Mouse (Mus musculus) thymus, postnatal 10 days (tissue): Measurements from ENCODE around the gene Sdhaf1.

ENCODE experiments used
- DNase-seq, 2 experiments: peaks; one replicate each; pipeline ENCODE4 v3.0.0; 2021; ENCODE audit warnings: low spot score in 2 of 2

Gene Sdhaf1

DNA sequence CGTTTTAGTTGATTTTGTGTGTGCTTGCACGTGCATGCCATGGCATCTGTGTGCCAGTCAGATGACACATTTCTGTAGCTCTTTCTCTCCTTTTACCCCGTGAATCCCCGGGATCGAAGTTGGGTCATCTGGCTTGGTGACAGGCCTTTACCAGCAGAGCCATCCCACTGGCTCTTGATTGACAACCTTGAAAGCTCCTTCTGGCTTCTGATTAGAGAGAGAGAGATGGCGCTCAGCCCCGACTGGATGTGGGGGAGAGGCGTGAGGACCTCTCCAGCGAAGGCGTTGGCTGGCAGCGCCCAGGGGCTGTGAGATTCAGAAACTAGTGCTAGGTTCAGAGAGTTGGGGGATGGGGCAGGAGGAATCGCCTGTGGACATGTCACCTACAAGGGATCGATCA, 29.9 kb downstream of the Sdhaf1 start:
- DNase-seq, result no peak

DNA sequence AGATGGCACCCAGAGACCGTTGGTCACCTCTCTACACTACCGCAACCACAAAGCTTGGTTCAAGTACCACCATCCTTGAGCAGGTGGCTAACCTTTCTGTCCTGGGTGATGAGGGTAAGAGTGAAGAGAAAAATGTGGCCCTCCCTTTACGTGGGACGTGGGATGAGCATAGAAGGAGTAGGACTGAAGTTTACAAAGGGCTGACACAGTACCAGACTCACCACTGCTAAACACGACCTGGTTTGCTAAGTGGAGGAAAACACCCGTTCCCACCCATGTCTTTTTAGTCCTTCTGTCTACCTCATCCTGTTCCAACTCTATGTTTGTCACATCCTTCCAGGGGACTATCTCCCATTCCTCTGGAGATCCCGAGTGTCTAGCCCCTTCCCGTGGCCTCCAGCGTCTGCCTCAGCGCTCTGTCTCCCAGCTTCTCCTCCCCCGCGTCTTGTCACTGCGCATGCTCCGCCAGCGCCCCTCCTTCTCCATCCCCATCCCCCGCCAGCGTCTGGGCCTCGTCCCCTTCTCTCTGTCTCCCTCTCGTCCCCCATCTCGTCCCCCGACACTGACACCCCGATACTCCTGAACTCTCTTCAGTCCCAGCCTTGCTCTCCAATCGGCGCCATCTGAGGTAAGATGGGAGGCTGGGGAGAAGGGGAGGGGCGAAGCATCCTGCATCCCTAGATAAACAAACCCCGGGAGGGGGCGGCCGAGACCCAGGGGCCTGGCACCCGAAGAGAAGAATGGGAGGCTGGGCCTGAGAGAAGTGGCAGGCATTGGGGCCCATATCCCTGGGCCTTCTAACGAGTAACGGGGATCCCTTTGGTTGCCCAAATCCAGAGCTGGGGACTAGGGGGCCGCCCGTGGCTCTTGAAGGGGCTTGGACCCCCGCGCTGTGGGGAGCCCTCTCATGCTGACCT, 32.2 kb downstream of the Sdhaf1 start, which contains the start of gene Clip3:
Gene Clip3 (plus strand): TSS at position 514 of the 917 bp plus-strand sequence.
- peak in 1 of 2 experiments; percentile 31 for DNase-seq

DNA sequence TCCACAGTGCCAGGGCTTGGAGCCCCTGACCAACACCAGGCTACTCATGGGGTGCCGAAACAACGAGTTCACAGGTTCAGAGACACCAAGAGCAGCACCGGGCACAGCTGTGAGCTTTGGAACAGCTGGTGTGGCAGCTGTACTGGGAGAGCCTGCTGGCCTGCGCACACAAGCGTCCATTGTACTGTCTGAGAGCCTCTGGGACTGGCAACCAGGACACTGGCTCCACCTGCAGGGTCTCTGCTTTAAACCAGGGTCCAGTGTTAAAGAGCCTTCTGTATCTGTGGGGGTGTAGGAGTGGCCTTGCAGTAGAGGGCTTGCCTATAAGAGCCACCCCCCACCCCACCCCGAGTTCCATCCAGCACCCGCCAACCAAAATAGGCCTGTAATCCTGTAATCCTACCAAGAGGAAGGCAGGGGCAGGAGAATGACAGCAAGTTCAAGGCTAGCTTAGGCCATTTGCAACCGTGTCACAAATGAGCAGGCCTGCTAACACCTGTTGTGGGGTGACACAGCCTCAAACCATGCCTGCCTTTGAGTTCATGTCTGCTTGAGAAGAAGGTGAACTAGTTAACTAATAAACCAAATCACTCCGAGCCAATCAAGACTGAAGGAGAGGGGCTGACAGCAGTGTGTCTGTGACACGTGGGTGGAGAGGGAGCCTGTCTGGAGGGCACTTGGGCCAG, 33.8 kb downstream of the Sdhaf1 start:
- no peak for DNase-seq

DNA sequence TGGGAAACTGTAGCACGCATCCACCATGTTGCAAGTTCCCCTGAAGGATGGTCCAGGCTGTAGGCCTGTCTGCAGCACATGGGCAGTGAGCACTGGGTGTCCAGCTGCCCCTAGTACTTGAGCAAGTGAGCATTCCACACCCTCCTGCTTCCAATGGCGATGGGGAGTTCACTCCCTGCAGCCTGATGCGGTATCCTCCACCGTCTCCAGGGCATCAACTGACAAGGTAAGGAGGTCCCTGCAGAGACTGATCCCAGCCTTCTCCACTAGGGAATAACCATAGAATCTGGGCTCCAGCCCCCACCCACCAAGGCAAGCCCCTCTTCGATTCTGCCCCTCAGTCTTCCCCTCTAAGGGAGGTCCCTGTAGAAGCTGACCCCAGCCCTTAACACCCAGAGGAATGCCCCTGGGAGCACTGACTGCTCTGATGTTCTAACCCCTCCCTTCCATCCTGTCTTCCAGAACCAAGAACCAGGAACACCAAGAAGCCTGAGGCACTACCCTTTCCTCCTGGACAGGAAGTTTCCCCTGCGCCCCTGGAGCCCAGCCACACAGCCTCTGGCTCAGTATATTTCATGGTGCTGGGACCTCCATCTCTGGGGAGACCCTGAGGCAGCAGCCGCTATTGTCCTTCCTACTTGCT, 34.5 kb downstream of the Sdhaf1 start:
- DNase-seq, result no peak

DNA sequence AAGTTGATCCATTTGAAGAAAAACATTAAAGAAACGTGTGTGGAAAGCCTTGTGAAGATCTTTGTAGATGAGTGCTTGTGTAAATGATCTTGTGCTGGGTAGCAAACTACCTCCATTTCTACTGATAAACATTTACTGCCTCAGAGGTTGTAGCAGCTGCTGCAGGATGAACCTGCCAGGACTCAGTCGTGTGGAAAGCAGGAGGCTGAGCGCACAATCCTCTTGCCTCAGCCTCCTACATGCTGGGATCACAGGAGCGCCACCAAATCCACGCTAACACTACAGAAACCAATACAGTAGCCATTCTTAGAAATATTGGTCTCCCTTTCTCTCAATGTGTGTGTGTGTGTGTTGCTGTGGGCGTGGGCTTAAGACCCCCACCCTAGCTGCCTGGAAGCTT, 35.6 kb downstream of the Sdhaf1 start:
- no peak for DNase-seq

DNA sequence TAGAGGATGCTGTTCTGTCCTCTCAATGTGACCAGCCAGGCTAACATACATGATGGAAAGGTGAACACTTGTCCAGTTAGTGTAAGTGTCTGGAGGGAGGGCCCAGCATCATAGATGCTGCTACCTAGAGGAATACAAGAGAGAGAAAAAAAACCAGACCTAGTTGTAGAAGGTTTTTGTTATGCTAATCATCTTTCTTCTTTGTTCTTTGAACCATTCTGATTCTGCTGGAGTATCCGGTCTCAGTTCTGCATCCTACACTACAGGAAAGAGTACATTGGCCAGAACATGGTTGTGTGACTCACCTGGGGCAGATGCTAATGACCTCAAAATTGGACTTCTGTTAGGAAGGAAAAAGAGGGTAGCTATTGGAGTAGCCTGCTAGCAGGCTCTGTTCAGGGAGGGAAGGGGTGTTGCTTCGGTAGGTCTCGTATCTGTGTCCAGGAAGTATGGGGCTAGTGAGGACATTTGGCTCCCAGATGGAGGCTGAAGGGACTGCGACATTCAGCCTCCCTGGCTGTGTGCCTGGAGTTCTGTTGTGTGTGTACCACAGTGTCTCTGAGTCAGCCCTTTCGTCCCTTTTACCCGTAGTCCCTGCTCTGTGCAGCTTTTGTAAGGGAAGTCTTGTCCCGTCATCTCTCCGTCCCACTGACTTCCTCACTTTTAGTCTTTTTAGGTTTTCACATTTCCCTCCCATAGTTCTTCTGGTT, 36.8 kb downstream of the Sdhaf1 start:
- no peak for DNase-seq

DNA sequence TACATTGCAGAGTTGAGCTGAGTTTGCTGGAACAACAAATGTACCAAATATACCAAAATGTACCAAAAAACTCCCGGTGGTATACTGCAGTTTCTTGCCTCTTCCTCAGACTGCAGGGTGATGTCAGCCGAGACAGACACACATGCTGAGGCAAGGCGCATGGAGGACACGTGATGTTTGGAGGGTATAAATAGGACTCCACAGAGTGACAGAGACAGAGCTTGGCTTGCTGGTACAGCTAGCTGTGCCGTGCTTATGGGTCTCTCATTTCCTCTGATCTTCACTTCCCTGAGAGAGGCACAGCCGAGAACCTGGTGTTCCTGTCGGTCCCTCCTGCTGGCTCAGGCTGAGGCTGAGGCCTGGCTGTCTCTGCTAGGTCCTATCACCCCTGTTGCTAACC, 41.0 kb downstream of the Sdhaf1 start:
- DNase-seq, result no peak

DNA sequence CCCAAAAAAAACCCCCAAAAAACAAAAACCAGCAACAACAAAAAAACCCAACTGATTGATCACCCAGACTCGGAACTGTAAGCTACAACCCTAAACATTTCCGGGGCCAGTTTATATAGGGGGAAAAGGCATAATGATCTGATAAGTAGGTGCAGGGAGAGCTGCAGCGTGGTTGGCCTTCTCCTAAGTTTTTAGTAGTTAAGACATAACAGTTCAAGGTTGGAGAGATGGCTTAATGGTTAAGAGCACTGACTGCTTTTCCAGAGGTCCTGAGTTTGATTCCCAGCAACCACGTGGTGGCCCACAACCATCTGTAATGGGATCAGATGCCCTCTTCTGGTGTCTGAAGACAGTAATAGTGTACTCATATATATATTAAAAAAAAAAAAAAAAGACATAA, 42.2 kb downstream of the Sdhaf1 start:
- no peak for DNase-seq

DNA sequence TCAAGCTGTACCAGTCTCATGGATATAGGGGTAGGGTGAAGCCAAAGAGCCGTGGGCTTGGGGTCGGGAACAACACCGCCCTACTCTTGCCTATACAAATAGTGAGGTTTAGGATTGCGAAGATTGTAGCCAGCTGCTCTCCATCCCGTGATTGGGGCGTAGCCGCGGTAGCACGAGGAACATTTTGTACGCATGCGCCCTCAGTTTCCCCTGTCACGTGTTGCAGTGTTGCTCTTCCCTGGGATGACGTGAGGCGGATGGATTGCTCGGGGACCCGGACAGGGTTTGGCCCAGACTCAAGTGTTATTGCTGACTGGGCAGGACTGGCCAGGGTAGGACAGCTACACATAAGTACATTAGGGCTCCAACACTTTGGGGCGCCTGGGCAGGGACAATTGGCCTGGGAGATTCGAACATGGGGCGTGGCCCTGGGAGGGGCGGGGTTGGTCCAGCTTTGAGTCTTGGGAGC, 43.0 kb downstream of the Sdhaf1 start:
- peak; percentile 64 to 66 for DNase-seq

DNA sequence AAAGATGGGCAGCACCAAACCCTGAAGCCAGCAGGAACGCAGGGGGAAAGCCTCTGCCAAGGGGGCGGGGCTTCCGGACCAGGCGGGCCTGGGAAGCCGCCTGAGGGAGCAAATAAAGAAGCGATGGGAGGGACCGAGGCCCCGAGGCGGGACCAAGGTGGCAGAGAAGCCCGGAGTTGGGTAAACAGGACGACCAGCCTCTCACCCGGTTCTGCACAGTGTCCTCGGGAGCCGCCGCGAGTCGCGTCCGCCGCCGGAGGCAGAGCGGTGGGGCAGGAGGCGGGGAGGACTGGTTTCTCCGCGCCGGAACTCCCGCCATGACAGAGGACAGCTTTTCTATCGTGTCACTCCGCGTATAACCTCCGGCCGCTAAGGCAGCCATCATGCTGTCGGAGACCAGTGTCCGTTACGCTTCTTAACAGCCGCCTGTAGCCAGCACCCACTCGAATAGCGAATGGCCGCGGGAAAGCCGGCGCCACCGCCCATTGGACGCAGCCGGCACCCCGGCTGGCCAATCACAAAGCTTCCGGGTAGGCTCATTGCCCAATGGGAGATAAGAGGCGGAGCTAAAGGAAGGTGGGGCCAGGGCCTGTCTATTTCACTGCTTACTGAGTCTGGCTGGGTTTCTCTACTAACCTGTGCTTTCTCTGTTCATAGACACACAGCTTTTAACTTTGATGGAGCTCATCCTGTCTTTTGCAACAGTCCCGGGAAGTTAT, 43.6 kb downstream of the Sdhaf1 start, which contains the start of the genes Thap8 and Wdr62:
Gene Thap8 (plus strand): TSS at position 144 of the 719 bp plus-strand sequence.
Gene Wdr62 (minus strand): TSS at position 469 of the 719 bp plus-strand sequence.
- DNase-seq, result peak; percentile 87 to 89

DNA sequence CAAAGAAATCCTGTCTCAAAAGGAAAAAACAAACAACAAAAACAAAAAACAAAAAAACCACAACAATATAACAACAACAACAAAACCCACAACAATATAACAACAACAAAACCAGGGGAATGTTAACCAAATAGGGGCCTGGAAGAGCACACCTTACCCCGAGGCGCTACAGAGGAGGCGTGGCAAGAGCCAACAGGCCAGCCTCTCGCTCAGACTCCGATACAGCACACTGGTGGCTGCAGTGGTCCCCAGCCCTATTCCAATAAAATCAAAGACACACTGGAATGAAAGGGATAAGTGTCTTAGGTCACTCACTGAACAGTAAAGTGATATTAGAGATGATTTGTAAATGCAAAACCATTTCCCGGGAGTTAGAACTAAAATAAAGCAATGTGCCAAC, 44.2 kb downstream of the Sdhaf1 start:
- no peak for DNase-seq

DNA sequence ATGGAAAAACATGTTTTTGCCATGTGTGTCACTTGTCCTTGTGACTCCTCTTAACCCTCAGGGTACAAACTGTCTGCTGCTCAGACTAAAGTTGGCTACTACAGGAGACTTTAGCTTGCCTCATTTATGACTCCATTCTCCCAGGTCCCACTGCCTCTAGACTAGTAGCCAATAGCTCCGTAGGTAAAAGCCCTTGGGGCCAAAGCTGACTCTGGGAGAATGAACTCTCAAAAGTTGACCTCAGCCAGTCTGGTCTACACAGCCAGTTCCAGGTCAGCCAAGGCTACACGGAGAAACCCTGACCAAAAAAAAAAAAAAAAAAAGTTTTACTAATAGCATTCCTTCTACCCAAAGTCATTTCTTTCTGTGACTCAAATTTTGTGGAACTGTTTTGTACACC, 44.8 kb downstream of the Sdhaf1 start:
- DNase-seq, result no peak

DNA sequence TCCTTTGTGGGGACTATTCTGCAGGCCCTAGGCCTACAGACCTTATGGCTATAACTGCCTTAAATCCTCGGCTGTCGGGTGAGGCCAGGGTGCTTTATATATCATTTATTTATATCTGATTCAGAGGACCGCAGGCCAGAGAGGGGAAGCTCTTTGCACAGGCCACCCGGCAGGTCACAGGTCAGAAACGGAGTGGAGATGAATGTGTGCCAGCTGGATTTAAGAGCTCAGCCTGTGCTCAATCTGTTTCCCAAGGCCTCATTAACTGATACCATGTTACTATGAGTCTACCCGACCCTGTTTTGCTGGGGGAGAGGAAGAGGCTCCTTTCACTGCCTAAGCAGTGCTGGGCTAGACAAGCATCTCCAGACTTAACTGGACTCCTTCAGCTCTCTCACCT, 49.3 kb downstream of the Sdhaf1 start:
- no peak for DNase-seq
